Mouse (Mus musculus) frontal cortex, adult (tissue): ENCODE measurements around the gene Trmo.

Experiments used
- ATAC-seq: cut with Nextera tagmentation; 2 replicates; pipeline ENCODE4 v1.9.2; 2017; ENCODE audit warnings: mild to moderate bottlenecking, moderate library complexity, mixed read lengths; ENCODE audit not compliant: low TSS enrichment

The Trmo gene

DNA sequence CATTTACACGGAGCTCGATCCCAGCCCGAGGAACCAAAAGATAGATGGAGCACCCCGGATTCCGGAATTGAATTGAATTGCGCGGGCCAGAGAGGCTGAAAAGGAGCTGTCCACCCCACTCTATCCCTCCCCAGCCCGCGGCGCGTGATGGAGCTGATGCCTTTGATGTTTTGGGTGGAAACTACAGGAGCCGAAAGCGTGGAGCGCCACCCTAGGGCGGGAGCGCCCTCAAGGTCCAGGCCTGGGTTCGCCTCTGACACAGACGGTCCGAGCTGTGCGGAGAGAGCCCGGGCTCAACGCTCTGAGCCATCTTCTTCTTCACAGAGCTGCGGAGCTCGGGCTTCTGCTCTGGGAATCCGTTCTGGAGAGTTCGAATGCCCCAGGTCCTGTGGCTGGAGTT, 49.7 kb downstream of the Trmo start:
- no peak for ATAC-seq

DNA sequence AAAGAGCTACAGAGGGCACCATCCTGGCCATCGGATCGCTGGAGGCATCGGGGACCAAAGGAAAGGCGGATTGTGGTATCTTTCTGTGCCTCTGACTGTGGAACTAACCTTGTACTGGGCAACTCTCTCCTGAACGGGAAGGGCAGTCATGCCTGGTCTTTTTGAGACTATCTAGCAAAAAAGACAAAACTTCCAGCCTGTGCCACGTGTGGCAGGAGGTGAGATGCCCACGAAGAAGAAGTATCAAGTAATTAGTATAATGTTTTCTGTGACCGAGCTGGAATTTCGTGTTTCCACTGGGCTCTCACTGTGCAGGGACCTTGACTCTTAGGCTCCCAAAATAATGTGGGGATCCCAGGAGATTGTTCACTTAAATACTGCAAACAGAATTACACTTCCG, 50.2 kb downstream of the Trmo start:
- ATAC-seq: no peak

DNA sequence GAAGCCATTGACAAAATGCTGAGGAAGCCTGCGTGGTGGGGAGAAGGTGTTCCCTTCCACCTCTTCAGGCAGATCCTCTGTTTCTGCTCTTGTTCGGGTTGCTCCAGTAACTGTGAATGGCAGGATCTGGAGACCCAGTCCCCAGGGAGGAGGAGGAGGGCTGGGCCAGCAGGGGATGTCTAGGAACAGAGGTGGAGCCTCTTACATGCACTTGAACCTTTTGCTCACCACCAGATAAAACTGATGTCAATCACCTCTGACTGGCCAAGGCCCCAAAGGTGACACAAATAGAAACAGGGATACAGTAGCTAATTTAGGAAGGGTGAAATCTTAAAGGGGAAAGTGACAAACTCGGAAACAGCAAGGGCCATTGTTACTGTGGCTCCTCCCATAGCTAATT, 51.2 kb downstream of the Trmo start:
- ATAC-seq: no peak

DNA sequence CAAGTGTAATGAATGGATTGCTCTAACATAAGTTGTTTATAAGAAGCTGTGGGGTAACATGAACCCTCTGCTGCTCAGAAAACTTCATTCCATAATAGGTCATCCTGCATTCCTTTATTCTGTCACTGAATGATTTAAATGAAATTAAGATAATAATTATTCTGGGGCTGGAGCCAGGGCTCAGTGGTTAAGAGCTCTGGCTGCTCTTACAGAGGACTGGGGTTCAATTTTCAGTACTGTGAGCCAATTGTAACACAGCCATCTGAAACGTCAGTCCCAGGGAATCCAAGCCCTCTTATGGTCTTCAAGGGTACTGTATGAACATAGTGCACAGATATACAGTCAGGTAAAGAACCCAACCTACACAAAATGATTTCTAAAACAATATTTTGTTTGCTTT, 53.4 kb downstream of the Trmo start:
- no peak for ATAC-seq

DNA sequence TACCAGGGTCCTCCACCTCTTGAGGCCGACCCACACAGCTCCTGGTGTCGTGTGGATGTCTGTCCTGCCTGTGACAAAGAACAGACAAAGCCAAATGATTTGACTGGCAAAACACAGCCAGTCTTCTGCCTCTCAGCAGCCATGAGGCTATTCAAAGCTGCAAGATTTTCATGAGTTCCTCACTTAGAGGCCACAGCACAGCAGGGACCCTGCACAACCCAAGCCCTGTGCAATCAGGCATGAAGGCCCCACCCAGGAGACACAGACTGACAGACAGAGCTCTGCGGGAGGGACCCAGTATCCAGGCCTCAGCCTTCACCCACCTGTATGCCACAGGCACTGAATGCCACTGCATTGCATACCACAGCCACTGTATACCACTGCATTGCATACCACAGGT, 60.3 kb downstream of the Trmo start:
- no peak for ATAC-seq
